Mouse (Mus musculus): ENCODE measurements around the gene H2-Eb2.

H2-Eb2 gene

DNA sequence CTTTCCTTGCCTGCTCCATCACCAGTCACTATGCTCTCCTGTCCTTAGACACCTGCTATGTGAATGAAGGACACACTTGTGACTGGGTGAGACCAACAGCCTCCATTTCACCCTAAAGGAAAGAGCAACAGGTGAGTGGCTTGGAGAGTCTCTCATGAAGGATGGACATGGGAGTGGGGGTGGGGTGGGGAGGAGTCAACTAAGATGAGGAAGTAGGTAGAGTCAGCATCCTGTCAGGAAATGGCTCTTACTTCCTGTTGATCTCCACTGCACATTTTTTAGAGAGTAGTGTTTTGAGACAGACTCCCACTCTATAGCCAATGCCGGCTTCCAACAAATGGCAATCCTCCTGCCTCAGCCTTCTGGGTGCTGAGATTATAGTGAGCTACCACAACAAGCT is 29.5 kb downstream of the H2-Eb2 start:
- DNase-seq (ENCODE audit: low spot score in 2 of 2): no peak

DNA sequence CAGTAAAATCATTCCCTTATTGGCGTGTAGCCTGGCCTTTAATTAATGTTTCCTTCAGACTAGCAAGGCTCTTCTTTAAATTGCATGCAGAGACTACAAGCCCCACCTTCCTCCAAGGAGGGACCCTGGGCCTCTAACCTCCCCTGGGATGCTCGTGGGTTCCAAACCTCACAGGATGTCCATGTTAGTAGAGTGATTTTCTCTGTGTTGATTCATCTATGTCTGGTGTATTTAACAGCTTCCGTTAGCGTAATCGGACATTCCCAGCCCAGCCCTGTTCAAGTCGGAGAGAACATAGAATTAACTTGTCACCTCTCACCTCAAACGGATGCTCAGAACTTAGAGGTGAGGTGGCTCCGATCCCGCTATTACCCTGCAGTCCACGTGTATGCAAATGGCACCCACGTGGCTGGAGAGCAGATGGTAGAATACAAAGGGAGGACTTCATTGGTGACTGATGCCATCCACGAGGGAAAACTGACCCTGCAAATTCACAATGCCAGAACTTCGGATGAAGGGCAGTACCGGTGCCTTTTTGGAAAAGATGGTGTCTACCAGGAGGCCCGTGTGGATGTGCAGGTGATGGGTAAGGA is 37.6 kb downstream of the H2-Eb2 start:
- DNase-seq (ENCODE audit: low spot score in 2 of 2): no peak

DNA sequence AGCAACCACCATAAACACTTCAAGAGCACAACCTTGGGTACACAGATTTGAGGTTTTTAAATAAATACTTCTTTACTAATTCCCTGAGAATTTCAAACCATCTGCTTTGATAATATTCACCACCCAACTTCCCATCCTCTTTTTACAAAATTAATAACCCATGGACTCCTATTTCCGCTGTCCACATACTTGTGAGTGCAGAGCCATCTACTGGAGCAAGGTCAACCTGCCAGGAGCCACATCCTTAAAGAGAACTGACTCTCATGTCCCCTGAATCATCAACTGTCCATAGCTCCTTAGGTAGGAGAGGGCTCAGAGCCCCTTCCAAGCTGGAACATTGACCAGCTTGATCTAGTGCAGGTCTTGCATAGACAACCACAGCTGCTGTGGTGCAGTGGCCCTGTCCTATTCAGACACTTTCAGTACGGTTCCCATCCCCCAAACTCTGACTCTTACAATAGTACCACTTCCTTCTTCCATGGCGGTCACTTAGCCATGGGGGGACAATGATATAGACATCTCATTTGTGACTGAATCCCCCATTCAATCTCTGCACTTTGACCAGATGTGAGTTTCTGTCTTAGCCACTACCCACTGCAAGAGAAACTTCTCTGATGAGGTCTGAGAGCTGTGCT is 38.3 kb downstream of the H2-Eb2 start:
- no peak for DNase-seq (ENCODE audit: low spot score in 2 of 2)

DNA sequence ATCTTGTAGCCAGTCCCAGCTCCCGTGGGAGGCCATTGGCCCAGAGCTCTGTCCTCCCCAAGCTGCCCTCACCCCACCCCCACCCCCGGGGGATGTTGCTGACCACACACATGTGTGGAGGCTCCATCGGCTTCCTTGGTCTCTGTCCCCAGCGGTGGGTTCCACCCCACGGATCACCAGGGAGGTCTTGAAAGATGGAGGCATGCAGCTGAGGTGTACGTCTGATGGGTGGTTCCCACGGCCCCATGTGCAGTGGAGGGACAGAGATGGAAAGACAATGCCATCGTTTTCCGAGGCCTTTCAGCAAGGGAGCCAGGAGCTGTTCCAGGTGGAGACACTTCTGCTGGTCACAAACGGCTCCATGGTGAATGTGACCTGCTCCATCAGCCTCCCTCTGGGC is 39.6 kb downstream of the H2-Eb2 start:
- no peak for DNase-seq (ENCODE audit: low spot score in 2 of 2)

DNA sequence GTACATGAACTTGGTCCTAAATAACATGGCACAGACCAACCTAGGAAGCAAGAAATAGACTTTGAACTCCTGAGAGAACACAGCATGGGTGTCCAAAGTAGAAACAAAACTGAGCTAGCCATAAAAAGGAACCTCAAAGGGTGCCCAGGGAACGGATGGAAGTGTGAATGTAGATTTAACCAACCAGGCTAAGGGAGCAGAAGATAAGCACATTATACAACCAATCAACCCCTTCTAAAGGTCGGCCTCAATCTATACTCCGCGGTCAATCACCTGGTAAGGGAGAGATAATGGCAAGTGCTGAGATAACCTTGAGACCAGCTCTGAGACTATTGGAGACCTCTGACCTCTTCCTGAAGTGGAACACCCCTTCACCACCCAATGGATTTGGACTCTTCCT is 45.1 kb downstream of the H2-Eb2 start:
- no peak for DNase-seq (ENCODE audit: low spot score in 2 of 2)

DNA sequence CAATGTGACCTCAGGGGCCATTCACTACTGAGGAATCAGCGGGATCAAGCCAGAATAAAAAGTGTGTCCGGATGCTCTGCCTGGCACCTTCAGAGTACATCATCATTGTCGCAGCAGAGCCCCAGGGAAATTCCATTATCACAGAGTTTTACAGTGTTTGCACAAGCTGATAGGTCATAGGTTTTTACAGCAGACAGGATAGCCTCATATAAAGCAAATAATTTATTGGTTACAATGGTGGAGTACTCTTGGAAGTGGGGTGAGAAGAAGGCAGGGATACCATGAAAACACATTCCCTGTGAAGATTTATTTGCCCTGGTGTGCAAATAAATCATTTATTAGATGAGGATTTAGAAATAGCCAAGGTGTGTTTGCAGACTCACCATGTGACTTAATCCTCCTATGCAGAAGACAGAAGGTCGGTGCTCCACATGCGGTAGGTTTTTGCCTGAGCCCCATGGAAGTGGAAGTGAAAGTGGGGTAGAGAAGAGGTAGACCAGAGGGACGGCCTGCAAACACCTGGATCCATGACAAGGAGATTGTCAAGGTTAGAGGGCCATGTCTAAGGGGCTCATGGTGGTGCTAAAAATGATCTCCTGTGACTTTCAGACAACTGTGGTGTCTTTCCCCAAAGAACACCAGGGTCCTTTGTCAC is 47.7 kb downstream of the H2-Eb2 start:
- no peak for DNase-seq (ENCODE audit: low spot score in 2 of 2)

DNA sequence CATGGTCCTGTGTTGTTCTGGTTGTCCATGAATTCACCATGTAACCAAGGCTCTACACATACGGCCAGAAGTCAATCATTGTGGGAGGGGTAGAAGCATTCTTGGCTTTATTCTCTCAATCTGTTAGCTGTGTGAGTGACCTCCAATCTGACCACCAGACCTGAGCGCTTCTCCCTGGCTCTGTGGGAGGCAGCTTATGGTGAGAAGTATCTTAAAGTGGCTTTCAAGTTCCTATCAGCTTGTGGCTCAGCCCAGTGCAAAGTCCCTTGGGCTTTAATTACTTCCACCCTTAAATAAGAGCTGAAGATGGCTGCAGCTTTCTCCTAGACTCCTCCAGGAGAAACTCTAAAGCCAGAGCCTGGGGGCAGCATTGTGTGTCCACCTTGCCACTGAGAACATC is 51.4 kb downstream of the H2-Eb2 start, which contains the start of gene Btnl1:
Btnl1 (plus strand) TSS at position 286 of the 400 bp plus-strand sequence.
- DNase-seq (ENCODE audit: low spot score in 2 of 2): no peak

DNA sequence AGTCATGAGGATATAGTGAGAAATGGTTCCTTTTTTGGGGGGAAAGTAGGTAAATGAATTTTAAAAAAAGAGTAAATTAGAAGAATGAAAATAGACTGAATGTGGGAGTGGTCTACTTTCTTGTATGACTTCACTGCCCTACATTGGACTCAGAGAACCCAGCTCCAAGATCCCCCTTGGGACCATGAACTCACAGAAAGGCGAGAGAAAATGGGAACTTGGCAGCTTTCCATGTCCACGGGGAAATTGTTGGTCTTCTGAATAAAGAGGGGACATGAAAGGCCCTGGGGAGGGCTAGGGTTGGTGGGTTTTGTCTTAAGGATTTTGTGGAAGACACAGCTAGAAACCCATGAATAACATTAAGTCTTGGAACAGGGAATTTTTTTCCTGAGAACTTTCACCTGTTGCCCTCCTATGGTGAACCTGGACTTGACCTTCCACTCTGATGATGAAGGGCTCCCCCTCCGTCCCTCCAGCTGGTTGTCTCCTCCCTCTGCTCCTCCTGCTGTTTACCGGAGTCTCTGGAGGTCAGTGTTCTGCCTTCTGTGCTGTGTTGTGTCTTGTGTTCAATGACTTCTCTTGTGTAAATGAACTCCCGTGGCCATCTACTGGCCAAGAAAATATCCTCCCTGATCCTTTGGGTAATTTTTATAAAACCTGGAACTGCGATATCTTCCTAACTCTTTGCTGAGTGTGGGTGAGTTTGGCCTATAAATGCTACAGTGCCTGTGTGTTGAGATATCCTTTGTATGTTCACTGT is 52.2 kb downstream of the H2-Eb2 start:
- no peak for DNase-seq (ENCODE audit: low spot score in 2 of 2)

DNA sequence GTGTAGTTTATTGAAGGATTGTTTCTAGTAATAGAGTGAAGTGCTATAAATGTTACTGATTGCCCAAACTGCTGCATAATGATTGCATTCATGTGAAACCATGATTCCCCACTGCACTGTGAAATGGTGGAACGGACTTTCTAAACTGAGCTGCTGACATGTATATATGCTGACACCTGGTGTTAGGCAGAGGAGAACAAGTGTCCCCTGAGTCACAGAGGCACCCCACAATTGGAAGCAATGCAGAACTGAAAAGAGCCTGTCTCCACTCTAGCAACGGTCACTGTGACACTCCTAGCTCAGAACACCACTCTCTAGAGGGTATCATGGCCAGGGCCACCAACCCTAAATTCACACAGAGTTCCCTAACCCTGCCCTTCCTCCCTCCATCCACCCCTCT is 53.3 kb downstream of the H2-Eb2 start:
- no peak for DNase-seq (ENCODE audit: low spot score in 2 of 2)

DNA sequence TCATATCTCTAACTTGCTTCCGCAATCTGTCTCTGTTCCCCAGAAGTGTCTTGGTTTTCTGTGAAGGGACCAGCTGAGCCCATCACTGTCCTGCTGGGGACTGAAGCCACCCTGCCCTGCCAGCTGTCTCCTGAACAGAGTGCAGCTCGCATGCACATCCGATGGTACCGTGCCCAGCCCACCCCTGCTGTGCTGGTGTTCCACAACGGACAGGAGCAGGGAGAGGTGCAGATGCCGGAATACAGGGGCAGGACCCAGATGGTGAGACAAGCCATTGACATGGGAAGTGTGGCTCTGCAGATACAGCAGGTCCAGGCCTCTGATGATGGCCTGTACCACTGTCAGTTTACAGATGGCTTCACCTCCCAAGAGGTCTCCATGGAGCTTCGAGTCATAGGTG is 54.0 kb downstream of the H2-Eb2 start:
- no peak for DNase-seq (ENCODE audit: low spot score in 2 of 2)

DNA sequence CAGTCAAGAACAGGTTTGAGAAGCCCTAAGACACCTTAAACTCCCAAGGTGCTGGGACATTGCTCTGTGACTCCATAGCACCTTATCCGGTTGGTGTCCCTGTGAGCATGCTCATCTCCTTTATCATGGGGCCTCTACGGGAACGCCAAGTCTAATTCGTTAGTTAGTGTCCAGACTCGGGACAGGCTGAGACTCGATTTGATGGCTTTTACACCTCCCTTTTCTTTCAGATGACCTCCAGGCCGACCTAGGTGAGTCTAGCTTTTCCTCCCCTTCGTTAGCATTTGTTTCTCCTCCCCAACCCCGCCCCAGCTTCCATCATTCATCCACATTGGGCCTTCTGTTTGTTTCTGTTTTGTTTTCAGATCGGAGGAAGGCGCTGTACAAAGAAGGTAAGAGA is 56.4 kb downstream of the H2-Eb2 start:
- no peak for DNase-seq (ENCODE audit: low spot score in 2 of 2)

DNA sequence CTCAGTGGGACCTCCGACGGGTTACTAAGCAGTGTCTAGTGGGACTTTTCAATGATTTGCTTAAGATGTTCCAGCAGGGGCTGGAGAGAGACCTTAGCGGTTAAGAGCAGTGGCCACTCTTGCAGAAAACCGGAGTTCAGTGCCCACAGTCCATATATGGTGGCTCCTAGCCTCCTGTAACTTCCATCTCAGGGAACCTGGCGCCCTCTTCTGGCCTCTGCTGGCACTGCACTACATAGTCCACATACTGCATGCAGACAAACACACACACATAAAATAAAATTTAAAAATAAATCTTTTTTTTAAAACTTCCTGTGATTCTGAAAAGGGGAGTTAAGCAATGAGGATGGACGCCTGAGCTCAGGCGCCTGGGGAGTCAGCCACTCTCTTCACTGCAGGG is 57.7 kb downstream of the H2-Eb2 start:
- no peak for DNase-seq (ENCODE audit: low spot score in 2 of 2)

DNA sequence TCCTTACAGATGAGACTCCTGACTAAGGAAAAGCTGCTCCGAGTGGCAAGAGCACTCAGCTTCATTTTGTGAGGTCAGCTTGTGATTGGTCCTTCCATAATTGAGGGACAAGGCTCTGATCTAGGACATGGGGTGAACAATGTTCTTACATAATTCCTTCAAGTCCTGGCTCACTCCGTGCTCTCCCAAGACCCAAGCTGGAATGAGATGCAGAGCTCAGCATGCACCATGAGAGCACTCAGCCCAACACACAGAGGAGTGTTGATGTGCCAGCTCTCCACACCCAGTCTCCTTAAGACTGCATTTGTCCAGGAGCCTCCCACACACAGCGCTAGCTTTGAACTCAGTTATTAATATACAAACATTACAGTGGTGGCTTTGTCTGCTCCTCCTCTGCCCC is 59.2 kb downstream of the H2-Eb2 start:
- DNase-seq (ENCODE audit: low spot score in 2 of 2): no peak

DNA sequence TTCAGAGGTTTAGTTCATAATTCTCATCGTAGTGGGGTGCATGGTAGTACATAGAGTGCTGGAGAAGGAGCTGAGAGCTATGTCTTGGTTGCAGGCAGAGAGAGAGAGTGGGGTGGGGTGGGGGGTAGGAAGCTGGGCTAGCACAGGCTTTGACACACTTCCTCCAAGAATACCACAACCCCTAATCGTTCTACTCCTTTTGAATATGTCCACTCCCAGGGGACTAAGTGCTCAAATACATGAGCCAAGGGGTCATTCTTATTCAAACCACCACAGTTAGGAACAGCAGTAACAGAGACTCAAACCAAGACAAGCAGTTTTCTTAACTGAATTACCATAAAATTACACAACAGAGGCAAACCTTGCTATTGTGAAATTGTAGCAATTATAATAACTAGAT is 61.2 kb downstream of the H2-Eb2 start:
- DNase-seq (ENCODE audit: low spot score in 2 of 2): no peak

DNA sequence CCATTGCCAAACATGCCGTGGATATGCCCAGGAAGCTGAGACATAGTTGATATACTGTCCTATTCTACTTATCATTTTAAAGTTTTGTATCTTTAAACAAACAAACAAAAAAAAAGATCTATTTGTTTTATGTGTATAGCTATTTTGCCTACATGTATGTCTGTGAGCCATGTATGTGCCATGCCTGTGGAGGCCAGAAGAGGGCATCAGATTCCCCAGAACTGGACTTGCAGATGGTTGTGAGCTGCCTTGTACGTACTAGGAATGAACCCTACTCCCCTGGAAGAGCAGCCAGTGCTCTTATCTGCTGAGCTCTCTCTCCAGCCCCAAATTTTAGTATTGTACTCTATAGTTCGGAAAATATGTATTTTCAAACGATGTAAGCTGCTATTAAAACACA is 63.0 kb downstream of the H2-Eb2 start:
- no peak for DNase-seq (ENCODE audit: low spot score in 2 of 2)

Measured in left cerebral cortex, adult 9 months (tissue).